ENCODE assay signal across 13 mouse cellular contexts in genomic region chr3:126744432-126745133, GRCm38 (mm10).
DNase-seq lines count a peak whose midpoint lies in the region; ATAC-seq and TF ChIP-seq lines count a peak whose summit lies in the region.
"Had no signal": no experiment of that assay in that cellular context is flagged by ENCODE, and none has a peak within 500 bp of the region (broad histone marks: within the 10 kb centered on the region; RNA-seq: fewer than 3 reads in every experiment).

No protein-coding gene starts in this region.

- no peak for TF ChIP-seq POLR2A in heart, adult 2 months (IDR thresholded peaks at IDR 0.05; ENCODE audit: insufficient read depth, low read depth, low read length)

- H3K9me3 ChIP-seq in midbrain, embryonic 11.5 days (ENCODE audit: control insufficient read depth, low read length), result no peaks in the 10 kb centered on the region
- H3K9me3 ChIP-seq in midbrain, embryonic 16.5 days (replicated peaks; ENCODE audit: control insufficient read depth, low read length, poor library complexity, severe bottlenecking), result no peaks in the 10 kb centered on the region
- no peaks in the 10 kb centered on the region for H3K9me3 ChIP-seq in midbrain, postnatal 0 days (ENCODE audit: low read length)
- no peaks in the 10 kb centered on the region for H3K9me3 ChIP-seq in kidney, embryonic 15.5 days (replicated peaks)
- H3K9me3 ChIP-seq: G1E; hindbrain, embryonic 15.5 days; liver, embryonic 15.5 days had no signal

- DNase-seq in heart, adult 2 months, result no peak
- no peak for DNase-seq in heart, postnatal 36 days
- DNase-seq in midbrain, embryonic 11.5 days (ENCODE audit: low spot score, missing footprints), result peak; percentile 87
- peak; percentile 56 for DNase-seq in cerebellum, adult 11 months
- DNase-seq in midbrain, postnatal 0 days (ENCODE audit: low spot score), result peak; percentile 38
- DNase-seq in thymus, postnatal 10 days (ENCODE audit: low spot score in 2 of 2), result no peak
- DNase-seq: kidney, postnatal 4 days; thymus, postnatal 36 days had no signal

- intact Hi-C loops in heart, adult 2 months (cut with DNase I), result no loop called here
- intact Hi-C loops in heart, postnatal 36 days (cut with DNase I), result no loop called here

- H3K4me2 ChIP-seq in midbrain, embryonic 11.5 days, result no peak overlapping the region
- no peak overlapping the region for H3K4me2 ChIP-seq in midbrain, embryonic 16.5 days (ENCODE audit: low read length)
- no peak overlapping the region for H3K4me2 ChIP-seq in midbrain, postnatal 0 days (ENCODE audit: low read depth, low read length, poor library complexity, severe bottlenecking)
- no peak overlapping the region for H3K4me2 ChIP-seq in kidney, embryonic 15.5 days
- H3K4me2 ChIP-seq: hindbrain, embryonic 15.5 days; liver, embryonic 15.5 days had no signal

- no peak overlapping the region for H3K4me3 ChIP-seq in heart, adult 2 months
- H3K4me3 ChIP-seq in midbrain, embryonic 11.5 days (ENCODE audit: low read depth, low read length), result no peak overlapping the region
- no peak overlapping the region for H3K4me3 ChIP-seq in midbrain, embryonic 16.5 days (ENCODE audit: low read depth, low read length)
- H3K4me3 ChIP-seq in midbrain, postnatal 0 days (ENCODE audit: low read depth, low read length), result no peak overlapping the region
- no peak overlapping the region for H3K4me3 ChIP-seq in kidney, embryonic 15.5 days (replicated peaks)
- H3K4me3 ChIP-seq: hindbrain, embryonic 15.5 days; liver, embryonic 15.5 days had no signal

- peak; percentile 82 for ATAC-seq in midbrain, embryonic 11.5 days (ENCODE audit: low FRiP score)
- ATAC-seq in midbrain, embryonic 16.5 days, result no peak
- ATAC-seq in midbrain, postnatal 0 days (ENCODE audit: low FRiP score), result no peak
- ATAC-seq in kidney, embryonic 15.5 days (replicated peaks; ENCODE audit: low FRiP score), result no peak

- no peak overlapping the region for H3K9ac ChIP-seq in heart, adult 2 months (ENCODE audit: low read depth, low read length)
- H3K9ac ChIP-seq in midbrain, embryonic 11.5 days (ENCODE audit: low read length), result no peak overlapping the region
- no peak overlapping the region for H3K9ac ChIP-seq in midbrain, embryonic 16.5 days (ENCODE audit: low read depth, low read length)
- H3K9ac ChIP-seq in midbrain, postnatal 0 days (replicated peaks; ENCODE audit: low read length, poor library complexity, severe bottlenecking), result no peak overlapping the region
- no peak overlapping the region for H3K9ac ChIP-seq in kidney, embryonic 15.5 days
- H3K9ac ChIP-seq: hindbrain, embryonic 15.5 days; liver, embryonic 15.5 days had no signal

- no peak for TF ChIP-seq CTCF in heart, adult 2 months (IDR thresholded peaks at IDR 0.05)
- TF ChIP-seq CTCF in midbrain, postnatal 0 days (IDR thresholded peaks at IDR 0.05), result no peak

- peaks cover 3% of the 10 kb centered on the region for H3K79me2 ChIP-seq in heart, adult 2 months (replicated peaks; ENCODE audit: control insufficient read depth, insufficient read depth, low read length)

- no peak for TF ChIP-seq EP300 in heart, adult 2 months (IDR thresholded peaks at IDR 0.05; ENCODE audit: insufficient read depth, low read depth, low read length)

- 56% methylated on average over 3 of the region's 3 CpGs for WGBS in heart, adult 2 months
- 58% methylated on average over 3 of the region's 3 CpGs for WGBS in midbrain, embryonic 11.5 days
- WGBS in midbrain, embryonic 16.5 days, result 52% methylated on average over 3 of the region's 3 CpGs
- 58% methylated on average over 3 of the region's 3 CpGs for WGBS in midbrain, postnatal 0 days
- WGBS in kidney, embryonic 15.5 days, result 74% methylated on average over 3 of the region's 3 CpGs

- peaks cover 21% of the 10 kb centered on the region for H3K36me3 ChIP-seq in heart, adult 2 months (ENCODE audit: control insufficient read depth, insufficient read depth, low read length)
- no peaks in the 10 kb centered on the region for H3K36me3 ChIP-seq in midbrain, embryonic 11.5 days (ENCODE audit: control insufficient read depth, insufficient read depth, low read length)
- no peaks in the 10 kb centered on the region for H3K36me3 ChIP-seq in midbrain, embryonic 16.5 days (ENCODE audit: control insufficient read depth, insufficient read depth, low read length)
- H3K36me3 ChIP-seq in midbrain, postnatal 0 days (ENCODE audit: insufficient read depth, low read length), result no peaks in the 10 kb centered on the region
- H3K36me3 ChIP-seq in kidney, embryonic 15.5 days, result no peaks in the 10 kb centered on the region
- H3K36me3 ChIP-seq: G1E; hindbrain, embryonic 15.5 days; liver, embryonic 15.5 days had no signal

- H3K27me3 ChIP-seq in heart, adult 2 months (ENCODE audit: control insufficient read depth, insufficient read depth, low read length), result no peaks in the 10 kb centered on the region
- H3K27me3 ChIP-seq in midbrain, embryonic 11.5 days (ENCODE audit: control insufficient read depth, insufficient read depth, low read length), result no peaks in the 10 kb centered on the region
- no peaks in the 10 kb centered on the region for H3K27me3 ChIP-seq in midbrain, embryonic 16.5 days (ENCODE audit: control insufficient read depth, insufficient read depth, low read depth, low read length)
- H3K27me3 ChIP-seq in midbrain, postnatal 0 days (ENCODE audit: insufficient read depth, low read length), result no peaks in the 10 kb centered on the region
- no peaks in the 10 kb centered on the region for H3K27me3 ChIP-seq in kidney, embryonic 15.5 days
- H3K27me3 ChIP-seq: hindbrain, embryonic 15.5 days; liver, embryonic 15.5 days had no signal

- peak overlapping the region; percentile 83 for H3K27ac ChIP-seq in heart, adult 2 months
- no peak overlapping the region for H3K27ac ChIP-seq in midbrain, embryonic 11.5 days (ENCODE audit: low read depth, low read length)
- H3K27ac ChIP-seq in midbrain, embryonic 16.5 days (ENCODE audit: low read length), result no peak overlapping the region
- H3K27ac ChIP-seq in midbrain, postnatal 0 days (ENCODE audit: low read depth, low read length), result no peak overlapping the region
- H3K27ac ChIP-seq in kidney, embryonic 15.5 days, result no peak overlapping the region
- H3K27ac ChIP-seq: hindbrain, embryonic 15.5 days; liver, embryonic 15.5 days had no signal

- H3K4me1 ChIP-seq in heart, adult 2 months (ENCODE audit: control insufficient read depth, insufficient read depth, low read length), result peaks cover 18% of the 10 kb centered on the region
- peaks cover 5% of the 10 kb centered on the region; the same call in 1 of the 2 replicates for H3K4me1 ChIP-seq in midbrain, embryonic 11.5 days (ENCODE audit: control insufficient read depth, insufficient read depth, low read length)
- H3K4me1 ChIP-seq in midbrain, embryonic 16.5 days (ENCODE audit: control insufficient read depth, insufficient read depth, low read length), result peaks cover 6% of the 10 kb centered on the region
- H3K4me1 ChIP-seq in midbrain, postnatal 0 days (ENCODE audit: insufficient read depth, low read length), result 0 out of 2 replicates have a peak, but pooled peaks cover 7% of the 10 kb centered on the region
- H3K4me1 ChIP-seq in kidney, embryonic 15.5 days, result peaks cover 5% of the 10 kb centered on the region; the same call in 1 of the 2 replicates
- H3K4me1 ChIP-seq: liver, embryonic 15.5 days had no signal

Comparison
In these comparisons a context has a peak if more than half of its experiments do, and no peak if none do; other contexts are left out.
1. DNase-seq: peak in midbrain, embryonic 11.5 days (single experiment), cerebellum, adult 11 months (single experiment) and midbrain, postnatal 0 days (single experiment); none in heart, adult 2 months (0 of 2), heart, postnatal 36 days (0 of 2) and thymus, postnatal 10 days (0 of 2).